Mouse (Mus musculus) ES-Bruce4 (cell line): Measurements from ENCODE around the gene Snx29.

ENCODE experiments used
- CTCF ChIP-seq: IDR thresholded peaks from one replicate; pipeline ENCODE4 v1.8.1; 2011; ENCODE audit warnings: low read depth, low read length
- EP300 ChIP-seq: IDR thresholded peaks from 2 replicates; pipeline ENCODE4 v1.6.1; 2011; ENCODE audit warnings: low read depth, low read length; ENCODE audit not compliant: insufficient read depth

DNA sequence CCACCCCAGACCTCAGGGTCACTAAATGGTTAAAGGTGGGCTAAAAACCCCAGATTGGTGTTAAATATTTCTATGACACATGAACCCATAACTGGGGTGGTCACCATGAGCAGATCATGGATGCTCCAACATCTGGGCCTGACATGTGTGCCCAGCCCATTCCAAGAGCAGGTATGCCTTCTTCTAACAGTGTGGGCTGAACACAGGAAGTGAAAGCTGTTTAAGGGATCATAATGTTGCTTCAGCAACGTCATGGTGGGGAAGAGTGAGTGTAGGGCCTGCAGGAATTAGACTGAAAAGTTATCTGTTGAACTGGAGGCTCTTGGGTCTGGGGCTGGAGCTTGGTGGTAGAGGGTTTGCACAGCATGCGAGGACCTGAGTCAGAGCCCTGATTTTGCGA lies 405.9 kb downstream of the Snx29 start:
- no peak for TF ChIP-seq CTCF
- TF ChIP-seq EP300: no peak
